Comparison of ENCODE assay signal across 25 mouse cellular contexts in the genomic region with DNA sequence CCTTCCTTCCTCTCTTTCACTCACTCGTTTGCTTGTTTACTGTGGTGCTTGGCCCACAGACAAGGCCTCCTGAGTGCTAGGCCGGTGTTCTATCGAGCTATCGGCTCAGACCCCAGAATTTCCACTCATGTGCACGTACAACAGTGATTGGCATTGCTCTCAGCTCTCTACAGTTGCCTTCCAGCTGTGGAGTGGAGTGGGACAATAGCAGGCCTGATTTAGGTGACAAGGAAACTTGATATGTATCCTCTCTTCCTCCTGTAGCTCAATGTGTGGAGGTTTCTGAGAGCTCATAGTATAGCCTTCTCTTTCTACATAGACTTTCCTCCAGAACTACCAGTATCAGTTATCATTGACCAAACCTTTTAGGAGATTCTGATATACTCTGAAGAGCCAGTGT.
DNase-seq lines count a peak whose midpoint lies in the region; ATAC-seq and TF ChIP-seq lines count a peak whose summit lies in the region.
"Had no signal": no experiment of that assay in that cellular context is flagged by ENCODE, and none has a peak within 500 bp of the region (broad histone marks: within the 10 kb centered on the region; RNA-seq: fewer than 3 reads in every experiment).

No protein-coding gene starts in this region.

- peaks cover 2% of the 10 kb centered on the region; the same call in 1 of the 2 replicates for H3K36me3 ChIP-seq in forebrain, embryonic 10.5 days (replicated peaks)
- no peaks in the 10 kb centered on the region for H3K36me3 ChIP-seq in forebrain, postnatal 0 days (ENCODE audit: insufficient read depth)
- H3K36me3 ChIP-seq in kidney, embryonic 14.5 days (ENCODE audit: control insufficient read depth, insufficient read depth, low read length): no peaks in the 10 kb centered on the region
- H3K36me3 ChIP-seq in kidney, adult 2 months (ENCODE audit: control insufficient read depth, insufficient read depth, low read length): no peaks in the 10 kb centered on the region
- H3K36me3 ChIP-seq in embryonic facial prominence, embryonic 10.5 days (replicated peaks): no peaks in the 10 kb centered on the region; the same call in 1 of the 2 replicates
- H3K36me3 ChIP-seq: embryonic facial prominence, embryonic 13.5 days; heart, embryonic 13.5 days; hindbrain, embryonic 12.5 days; intestine, embryonic 15.5 days had no signal

- no peak overlapping the region for H3K4me3 ChIP-seq in forebrain, embryonic 10.5 days
- H3K4me3 ChIP-seq in forebrain, postnatal 0 days (ENCODE audit: low read depth, low read length): no peak overlapping the region
- no peak overlapping the region for H3K4me3 ChIP-seq in kidney, embryonic 14.5 days (ENCODE audit: low read length)
- no peak overlapping the region for H3K4me3 ChIP-seq in kidney, adult 2 months (ENCODE audit: insufficient read depth, low read depth, low read length)
- H3K4me3 ChIP-seq in embryonic facial prominence, embryonic 10.5 days: no peak overlapping the region
- H3K4me3 ChIP-seq: embryonic facial prominence, embryonic 13.5 days; erythroblast, embryonic 14.5 days; forebrain, embryonic 13.5 days; gastrocnemius, adult 2 months; heart, embryonic 13.5 days; hindbrain, embryonic 12.5 days; intestine, embryonic 15.5 days had no signal

- no peak overlapping the region for H3K9ac ChIP-seq in forebrain, postnatal 0 days
- H3K9ac ChIP-seq in kidney, embryonic 14.5 days (ENCODE audit: low read depth, low read length): no peak overlapping the region
- H3K9ac ChIP-seq: embryonic facial prominence, embryonic 13.5 days; forebrain, embryonic 13.5 days; heart, embryonic 13.5 days; hindbrain, embryonic 12.5 days; intestine, embryonic 15.5 days had no signal

- 0 out of 2 replicates have a peak overlapping the region, but pooled peaks have one; percentile 30 for H3K27ac ChIP-seq in forebrain, embryonic 10.5 days
- H3K27ac ChIP-seq in forebrain, postnatal 0 days (ENCODE audit: low read depth, low read length): no peak overlapping the region
- H3K27ac ChIP-seq in kidney, embryonic 14.5 days (ENCODE audit: low read depth, low read length): no peak overlapping the region
- H3K27ac ChIP-seq in kidney, adult 2 months (ENCODE audit: insufficient read depth, low read depth, low read length): no peak overlapping the region
- H3K27ac ChIP-seq in embryonic facial prominence, embryonic 10.5 days (replicated peaks): 0 out of 2 replicates have a peak overlapping the region, but pooled peaks have one; percentile 1
- H3K27ac ChIP-seq: embryonic facial prominence, embryonic 13.5 days; forebrain, embryonic 13.5 days; gastrocnemius, adult 2 months; hindbrain, embryonic 12.5 days; intestine, embryonic 15.5 days had no signal

- H3K4me2 ChIP-seq in forebrain, postnatal 0 days (ENCODE audit: low read depth): no peak overlapping the region
- no peak overlapping the region for H3K4me2 ChIP-seq in kidney, embryonic 14.5 days (replicated peaks; ENCODE audit: low read depth, low read length)
- H3K4me2 ChIP-seq: embryonic facial prominence, embryonic 13.5 days; forebrain, embryonic 13.5 days; heart, embryonic 13.5 days; hindbrain, embryonic 12.5 days; intestine, embryonic 15.5 days had no signal

- no peak for DNase-seq in forebrain, embryonic 10.5 days (ENCODE audit: extremely low spot score, low spot score)
- DNase-seq in forebrain, postnatal 0 days: no peak
- DNase-seq in kidney, adult 2 months: no peak
- no peak for DNase-seq in embryonic facial prominence, embryonic 10.5 days (ENCODE audit: low spot score)
- DNase-seq in adrenal gland, postnatal 25 days: no peak
- DNase-seq: adrenal gland, adult 8-10 months; adrenal gland, postnatal 36 days; cerebellum, adult 18-20 months; cerebellum, adult 9-10 months; cerebellum, postnatal 14 days; gastrocnemius, adult 2 months; gastrocnemius, postnatal 14 days; heart, adult 11 months; heart, postnatal 14 days; heart, postnatal 4 days had no signal

- H3K4me1 ChIP-seq in forebrain, embryonic 10.5 days: peaks cover 13% of the 10 kb centered on the region
- no peaks in the 10 kb centered on the region for H3K4me1 ChIP-seq in forebrain, postnatal 0 days (ENCODE audit: insufficient read depth)
- H3K4me1 ChIP-seq in kidney, embryonic 14.5 days (ENCODE audit: control insufficient read depth, insufficient read depth, low read length): no peaks in the 10 kb centered on the region
- H3K4me1 ChIP-seq in kidney, adult 2 months (ENCODE audit: control insufficient read depth, insufficient read depth, low read length): no peaks in the 10 kb centered on the region
- peaks cover 12% of the 10 kb centered on the region for H3K4me1 ChIP-seq in embryonic facial prominence, embryonic 10.5 days
- H3K4me1 ChIP-seq: hindbrain, embryonic 12.5 days; intestine, embryonic 15.5 days had no signal

- ATAC-seq in forebrain, postnatal 0 days: no peak
- 0 out of 2 replicates have a peak, but pooled peaks have one; percentile 35 for ATAC-seq in kidney, embryonic 14.5 days (ENCODE audit: low FRiP score, low TSS enrichment)
- ATAC-seq: activated CD4-positive, CD25-positive, alpha-beta regulatory T cell, adult 4 months; forebrain, embryonic 13.5 days; forebrain, embryonic 16.5 days; hindbrain, embryonic 16.5 days; intestine, embryonic 15.5 days had no signal

- H3K9me3 ChIP-seq in forebrain, embryonic 10.5 days: peaks cover under 1% of the 10 kb centered on the region; the same call in 1 of the 2 replicates
- H3K9me3 ChIP-seq in forebrain, postnatal 0 days (ENCODE audit: low read length): no peaks in the 10 kb centered on the region
- no peaks in the 10 kb centered on the region for H3K9me3 ChIP-seq in kidney, embryonic 14.5 days (ENCODE audit: control insufficient read depth, low read length)
- no peaks in the 10 kb centered on the region for H3K9me3 ChIP-seq in embryonic facial prominence, embryonic 10.5 days
- H3K9me3 ChIP-seq: embryonic facial prominence, embryonic 13.5 days; heart, embryonic 13.5 days; hindbrain, embryonic 12.5 days; intestine, embryonic 15.5 days had no signal

- WGBS in forebrain, embryonic 10.5 days: 75% methylated on average over 5 of the region's 5 CpGs
- WGBS in forebrain, postnatal 0 days: 64% methylated on average over 5 of the region's 5 CpGs
- WGBS in kidney, embryonic 14.5 days: 64% methylated on average over 5 of the region's 5 CpGs
- WGBS in kidney, adult 2 months: 61% methylated on average over 5 of the region's 5 CpGs
- WGBS in embryonic facial prominence, embryonic 10.5 days: 74% methylated on average over 5 of the region's 5 CpGs

- TF ChIP-seq CTCF in forebrain, postnatal 0 days (IDR thresholded peaks at IDR 0.05; ENCODE audit: low read depth): no peak
- no peak for TF ChIP-seq CTCF in kidney, adult 2 months (conservative IDR thresholded peaks at IDR 0.05; ENCODE audit: insufficient read depth, insufficient read length, low read depth, low read length)

- TF ChIP-seq POLR2A in kidney, adult 2 months (IDR thresholded peaks at IDR 0.05; ENCODE audit: low read depth, low read length): no peak

- no peaks in the 10 kb centered on the region for H3K27me3 ChIP-seq in forebrain, embryonic 10.5 days (ENCODE audit: poor library complexity, severe bottlenecking)
- H3K27me3 ChIP-seq in forebrain, postnatal 0 days (ENCODE audit: insufficient read depth, low read length): no peaks in the 10 kb centered on the region
- no peaks in the 10 kb centered on the region for H3K27me3 ChIP-seq in kidney, embryonic 14.5 days (ENCODE audit: control insufficient read depth, insufficient read depth, low read length)
- H3K27me3 ChIP-seq in kidney, adult 2 months (replicated peaks; ENCODE audit: control insufficient read depth, insufficient read depth, low read length): no peaks in the 10 kb centered on the region
- H3K27me3 ChIP-seq in embryonic facial prominence, embryonic 10.5 days (replicated peaks; ENCODE audit: low read depth, poor library complexity, severe bottlenecking): no peaks in the 10 kb centered on the region
- H3K27me3 ChIP-seq: embryonic facial prominence, embryonic 13.5 days; forebrain, embryonic 13.5 days; heart, embryonic 13.5 days; hindbrain, embryonic 12.5 days; intestine, embryonic 15.5 days had no signal

Comparison
In these comparisons a context has a peak if more than half of its experiments do, and no peak if none do; other contexts are left out.
1. H3K27ac ChIP-seq: peak in forebrain, embryonic 10.5 days (single experiment) and embryonic facial prominence, embryonic 10.5 days (single experiment); none in forebrain, postnatal 0 days (single experiment), kidney, embryonic 14.5 days (single experiment) and kidney, adult 2 months (single experiment).